In the genomic region with DNA sequence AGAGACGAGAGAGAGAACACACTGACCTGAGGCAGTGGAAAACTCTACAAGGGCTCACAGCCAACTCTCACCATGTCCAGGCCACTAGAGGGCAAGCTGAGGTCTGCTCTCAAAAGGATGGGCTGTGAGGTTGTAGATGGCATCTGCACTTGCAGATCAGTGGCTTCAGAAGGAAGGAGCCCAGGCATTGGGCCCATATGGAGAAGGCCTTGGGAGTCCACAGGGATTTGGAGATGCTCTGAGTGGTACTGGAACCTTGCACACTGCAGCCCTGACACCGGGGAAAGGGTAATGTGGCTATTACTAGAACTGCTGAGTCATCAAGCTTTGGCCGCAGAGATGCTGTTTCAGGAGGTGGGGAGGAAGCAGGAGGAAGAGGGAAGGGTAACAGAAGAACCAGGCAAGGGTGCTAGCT, we compare ENCODE assay signal across 10 mouse cellular contexts. TPM values are rescaled to one million over a fixed set of nuclear protein-coding genes. Genes with fewer than 3 reads are reported as not detected.
DNase-seq lines count a peak whose midpoint lies in the region; ATAC-seq lines count a peak whose summit lies in the region.
"Had no signal": no experiment of that assay in that cellular context is flagged by ENCODE, and none has a peak within 500 bp of the region (broad histone marks: within the 10 kb centered on the region; RNA-seq: fewer than 3 reads in every experiment).

No protein-coding gene starts in this region.

- H3K27me3 ChIP-seq in liver, embryonic 11.5 days (replicated peaks; ENCODE audit: control insufficient read depth, insufficient read depth, low read length) = no peaks in the 10 kb centered on the region
- no peaks in the 10 kb centered on the region for H3K27me3 ChIP-seq in liver, embryonic 12.5 days (replicated peaks)
- no peaks in the 10 kb centered on the region for H3K27me3 ChIP-seq in limb, embryonic 10.5 days (ENCODE audit: low read depth, poor library complexity, severe bottlenecking)
- H3K27me3 ChIP-seq: embryonic facial prominence, embryonic 13.5 days; limb, embryonic 12.5 days had no signal

- no peak overlapping the region for H3K9ac ChIP-seq in liver, embryonic 11.5 days (ENCODE audit: low read depth, low read length)
- no peak overlapping the region for H3K9ac ChIP-seq in liver, embryonic 12.5 days
- H3K9ac ChIP-seq: embryonic facial prominence, embryonic 13.5 days; limb, embryonic 12.5 days had no signal

- H3K9me3 ChIP-seq in liver, embryonic 11.5 days (ENCODE audit: control insufficient read depth, low read length) = no peaks in the 10 kb centered on the region
- H3K9me3 ChIP-seq in liver, embryonic 12.5 days (replicated peaks) = no peaks in the 10 kb centered on the region
- H3K9me3 ChIP-seq in limb, embryonic 10.5 days (replicated peaks) = no peaks in the 10 kb centered on the region
- H3K9me3 ChIP-seq: embryonic facial prominence, embryonic 13.5 days; limb, embryonic 12.5 days had no signal

- H3K4me2 ChIP-seq in liver, embryonic 11.5 days = no peak overlapping the region
- H3K4me2 ChIP-seq in liver, embryonic 12.5 days = no peak overlapping the region
- H3K4me2 ChIP-seq: embryonic facial prominence, embryonic 13.5 days; limb, embryonic 12.5 days had no signal

- H3K27ac ChIP-seq in liver, embryonic 11.5 days (ENCODE audit: low read depth, low read length) = no peak overlapping the region
- H3K27ac ChIP-seq in liver, embryonic 12.5 days = no peak overlapping the region
- H3K27ac ChIP-seq in limb, embryonic 10.5 days = no peak overlapping the region
- H3K27ac ChIP-seq: embryonic facial prominence, embryonic 13.5 days; limb, embryonic 12.5 days had no signal

- H3K36me3 ChIP-seq in liver, embryonic 11.5 days (ENCODE audit: control insufficient read depth, insufficient read depth, low read length) = peaks cover 35% of the 10 kb centered on the region
- H3K36me3 ChIP-seq in liver, embryonic 12.5 days = peaks cover 80% of the 10 kb centered on the region
- H3K36me3 ChIP-seq in limb, embryonic 10.5 days = peaks cover 95% of the 10 kb centered on the region

- DNase-seq in liver, embryonic 11.5 days (ENCODE audit: low spot score) = no peak
- peak; percentile 59 for DNase-seq in R1 (ENCODE audit: low read depth, low spot score)
- DNase-seq in cerebellum, adult 8-10 months = peak; percentile 27
- DNase-seq in induced T-regulatory cell, adult 2 months (ENCODE audit: low read depth) = peak; percentile 20
- no peak for DNase-seq in limb, embryonic 10.5 days (ENCODE audit: low spot score)

- H3K4me3 ChIP-seq in liver, embryonic 11.5 days (ENCODE audit: low read depth, low read length) = no peak overlapping the region
- no peak overlapping the region for H3K4me3 ChIP-seq in liver, embryonic 12.5 days
- no peak overlapping the region for H3K4me3 ChIP-seq in limb, embryonic 10.5 days
- H3K4me3 ChIP-seq: embryonic facial prominence, embryonic 13.5 days; limb, embryonic 12.5 days had no signal

- WGBS in liver, embryonic 11.5 days = 54% methylated on average over 3 of the region's 3 CpGs
- 32% methylated on average over 3 of the region's 3 CpGs for WGBS in liver, embryonic 12.5 days (ENCODE audit: insufficient replicate concordance)
- 79% methylated on average over 3 of the region's 3 CpGs for WGBS in limb, embryonic 10.5 days

- H3K4me1 ChIP-seq in liver, embryonic 11.5 days (replicated peaks; ENCODE audit: control insufficient read depth, insufficient read depth, low read length) = no peaks in the 10 kb centered on the region
- peaks cover 7% of the 10 kb centered on the region; the same call in 1 of the 2 replicates for H3K4me1 ChIP-seq in liver, embryonic 12.5 days
- no peaks in the 10 kb centered on the region for H3K4me1 ChIP-seq in limb, embryonic 10.5 days
- H3K4me1 ChIP-seq: embryonic facial prominence, embryonic 13.5 days; limb, embryonic 12.5 days had no signal

- peak; percentile 30; the same call in 1 of the 2 replicates for ATAC-seq in liver, embryonic 11.5 days (replicated peaks; ENCODE audit: low FRiP score)
- no peak; the same call in 1 of the 2 replicates for ATAC-seq in liver, embryonic 12.5 days
- peak; percentile 82 for ATAC-seq in megakaryocyte-erythroid progenitor cell, adult 5-6 weeks (replicated peaks; ENCODE audit: low FRiP score, low TSS enrichment, poor library complexity, severe bottlenecking)
- no peak for ATAC-seq in erythroid progenitor cell, adult 5-6 weeks (replicated peaks; ENCODE audit: low FRiP score, poor library complexity, severe bottlenecking)

RNA-seq across cellular contexts. Expression of gene Ppm1f, which starts 24.8 kb away (rescaled TPM):
- 20.0 and 23.4 TPM in 2 replicates for polyA plus RNA-seq in liver, embryonic 11.5 days (2014; fragmentation: Nextera tagmentation; extraction: Ambion mirVana)
- 13.8 and 14.4 TPM in 2 replicates for polyA plus RNA-seq in liver, embryonic 12.5 days (2016; fragmentation: Nextera tagmentation; extraction: Ambion mirVana)
- total RNA-seq in megakaryocyte-erythroid progenitor cell, adult 5-6 weeks (2014; fragmentation: Nextera tagmentation) = 6.5 and 6.7 TPM in 2 replicates
- total RNA-seq in megakaryocyte-erythroid progenitor cell, adult 5-6 weeks (2017) = 10.1 and 12.1 TPM in 2 replicates
- 1.7 and 1.8 TPM in 2 replicates for total RNA-seq in erythroid progenitor cell, adult 5-6 weeks (2015; ENCODE audit: low replicate concordance)
- total RNA-seq in erythroid progenitor cell, adult 5-6 weeks (2017; ENCODE audit: low replicate concordance) = 0.30 and 2.7 TPM in 2 replicates
- polyA plus RNA-seq in limb, embryonic 10.5 days (2016; fragmentation: Nextera tagmentation; extraction: Ambion mirVana) = 41.1 and 43.0 TPM in 2 replicates

RNA-seq across cellular contexts. Expression of gene Vpreb1, which starts 50.4 kb away (rescaled TPM):
- polyA plus RNA-seq in liver, embryonic 11.5 days (2014; fragmentation: Nextera tagmentation; extraction: Ambion mirVana) = 0.61 and 0.93 TPM in 2 replicates
- 0.80 and 0.83 TPM in 2 replicates for polyA plus RNA-seq in liver, embryonic 12.5 days (2016; fragmentation: Nextera tagmentation; extraction: Ambion mirVana)
- 70.5 TPM in 1 of 2 replicates, not detected in the other for total RNA-seq in megakaryocyte-erythroid progenitor cell, adult 5-6 weeks (2014; fragmentation: Nextera tagmentation)
- 0.91 TPM in 1 of 2 replicates, not detected in the other for total RNA-seq in megakaryocyte-erythroid progenitor cell, adult 5-6 weeks (2017)
- total RNA-seq in erythroid progenitor cell, adult 5-6 weeks (2015; ENCODE audit: low replicate concordance) = 19.1 and 29.8 TPM in 2 replicates
- 8.5 and 11.7 TPM in 2 replicates for total RNA-seq in erythroid progenitor cell, adult 5-6 weeks (2017; ENCODE audit: low replicate concordance)
- polyA plus RNA-seq in limb, embryonic 10.5 days (2016; fragmentation: Nextera tagmentation; extraction: Ambion mirVana) = 2.8 and 3.9 TPM in 2 replicates

RNA-seq across cellular contexts. Expression of gene Top3b, which starts 50.5 kb away (rescaled TPM):
- 55.0 and 56.7 TPM in 2 replicates for polyA plus RNA-seq in liver, embryonic 11.5 days (2014; fragmentation: Nextera tagmentation; extraction: Ambion mirVana)
- 40.8 and 42.2 TPM in 2 replicates for polyA plus RNA-seq in liver, embryonic 12.5 days (2016; fragmentation: Nextera tagmentation; extraction: Ambion mirVana)
- 123 and 133 TPM in 2 replicates for total RNA-seq in megakaryocyte-erythroid progenitor cell, adult 5-6 weeks (2014; fragmentation: Nextera tagmentation)
- total RNA-seq in megakaryocyte-erythroid progenitor cell, adult 5-6 weeks (2017) = 58.7 and 59.0 TPM in 2 replicates
- total RNA-seq in erythroid progenitor cell, adult 5-6 weeks (2015; ENCODE audit: low replicate concordance) = 18.0 and 33.5 TPM in 2 replicates
- total RNA-seq in erythroid progenitor cell, adult 5-6 weeks (2017; ENCODE audit: low replicate concordance) = 11.9 and 24.3 TPM in 2 replicates
- polyA plus RNA-seq in limb, embryonic 10.5 days (2016; fragmentation: Nextera tagmentation; extraction: Ambion mirVana) = 63.1 and 81.1 TPM in 2 replicates

RNA-seq across cellular contexts. Expression of gene Igll1, which starts 57.2 kb away (rescaled TPM):
- polyA plus RNA-seq in liver, embryonic 11.5 days (2014; fragmentation: Nextera tagmentation; extraction: Ambion mirVana) = not detected in 2 replicates
- not detected in 2 replicates for polyA plus RNA-seq in liver, embryonic 12.5 days (2016; fragmentation: Nextera tagmentation; extraction: Ambion mirVana)
- 1.0 and 71.4 TPM in 2 replicates for total RNA-seq in megakaryocyte-erythroid progenitor cell, adult 5-6 weeks (2014; fragmentation: Nextera tagmentation)
- 3.1 TPM in 1 of 2 replicates, not detected in the other for total RNA-seq in megakaryocyte-erythroid progenitor cell, adult 5-6 weeks (2017)
- 46.9 and 57.8 TPM in 2 replicates for total RNA-seq in erythroid progenitor cell, adult 5-6 weeks (2015; ENCODE audit: low replicate concordance)
- 2.7 and 10.8 TPM in 2 replicates for total RNA-seq in erythroid progenitor cell, adult 5-6 weeks (2017; ENCODE audit: low replicate concordance)
- 0.13 TPM in 1 of 2 replicates, not detected in the other for polyA plus RNA-seq in limb, embryonic 10.5 days (2016; fragmentation: Nextera tagmentation; extraction: Ambion mirVana)
- polyA plus RNA-seq: embryonic facial prominence, embryonic 13.5 days had no signal

Comparison
In these comparisons a context has a peak if more than half of its experiments do, and no peak if none do; other contexts are left out.
1. ATAC-seq: peak in liver, embryonic 11.5 days (single experiment) and megakaryocyte-erythroid progenitor cell, adult 5-6 weeks (single experiment); none in liver, embryonic 12.5 days (single experiment) and erythroid progenitor cell, adult 5-6 weeks (single experiment).
2. DNase-seq: peak in R1 (single experiment), cerebellum, adult 8-10 months (single experiment) and induced T-regulatory cell, adult 2 months (single experiment); none in liver, embryonic 11.5 days (single experiment) and limb, embryonic 10.5 days (single experiment).